Mouse (Mus musculus) hindbrain, embryonic 11.5 days (tissue): ENCODE data around the gene C8g. TPM values are rescaled to one million over a fixed set of nuclear protein-coding genes. Genes with fewer than 3 reads are reported as not detected.

Experiments
- ATAC-seq: fragments of 200-750 bp; cut with Nextera tagmentation; 2 replicates; pipeline ENCODE4 v1.8.0; 2017; ENCODE audit warnings: mild to moderate bottlenecking, moderate TSS enrichment, moderate library complexity; ENCODE audit not compliant: low FRiP score
- DNase-seq: peaks from one replicate; pipeline ENCODE4 v3.0.0-alpha.2; 2015; ENCODE audit warnings: low spot score
- H3K27ac ChIP-seq: fragments of 300-500 bp; sonication (generic); 2 replicates; pipeline ENCODE4 v1.5.1; 2014; ENCODE audit warnings: mild to moderate bottlenecking, low read depth, low read length
- H3K27me3 ChIP-seq: fragments of 300-500 bp; sonication (generic); 2 replicates; pipeline ENCODE4 v1.6.1; 2014; ENCODE audit warnings: mild to moderate bottlenecking, low read length, moderate library complexity, mixed read lengths; ENCODE audit not compliant: control insufficient read depth, insufficient read depth
- H3K36me3 ChIP-seq: fragments of 300-500 bp; sonication (generic); 2 replicates; pipeline ENCODE4 v1.6.1; 2014; ENCODE audit warnings: mild to moderate bottlenecking, low read length, moderate library complexity, mixed read lengths; ENCODE audit not compliant: control insufficient read depth, insufficient read depth
- H3K4me1 ChIP-seq: fragments of 300-500 bp; sonication (generic); replicated peaks from 2 replicates; pipeline ENCODE4 v1.6.1; 2014; ENCODE audit warnings: low read length, mixed read lengths; ENCODE audit not compliant: control insufficient read depth, insufficient read depth
- H3K4me2 ChIP-seq: fragments of 300-500 bp; sonication (generic); replicated peaks from 2 replicates; pipeline ENCODE4 v1.6.1; 2014; ENCODE audit warnings: mild to moderate bottlenecking, low read depth, low read length
- H3K4me3 ChIP-seq: fragments of 300-500 bp; sonication (generic); 2 replicates; pipeline ENCODE4 v1.5.1; 2014; ENCODE audit warnings: low read depth, low read length
- H3K9ac ChIP-seq: fragments of 300-500 bp; sonication (generic); 2 replicates; pipeline ENCODE4 v1.6.1; 2014; ENCODE audit warnings: low read depth, low read length
- H3K9me3 ChIP-seq: fragments of 300-500 bp; sonication (generic); 2 replicates; pipeline ENCODE4 v1.6.1; 2016; ENCODE audit warnings: low read length; ENCODE audit not compliant: control insufficient read depth
- WGBS: fragments of 180-500 bp; shearing (Covaris S2); extraction: QIAGEN DNeasy Blood & Tissue Kit; methylation state at CpG from one replicate; pipeline ENCODE4 v1.1.7; 2014; 5-methylcytosine and 5-hydroxymethylcytosine counted together
- polyA plus RNA-seq: library from polyadenylated mRNA; unstranded; fragments of >200 nt; fragmentation: Nextera tagmentation; extraction: Ambion mirVana; gene quantifications from 2 replicates; pipeline ENCODE4 v1.2.1, GENCODE M21; 2014

Gene C8g
- polyA plus RNA-seq, 1 experiment from 2014 or later, result 6.1 TPM

- ATAC-seq (no peak), DNase-seq (no peak)
- Histone ChIP-seq H3K9ac (no peak overlapping the region), H3K4me3 (no peak overlapping the region), H3K4me2 (no peak overlapping the region), H3K36me3 (no peaks in the 10 kb centered on the region), H3K27me3 (no peaks in the 10 kb centered on the region), H3K27ac (no peak overlapping the region), H3K9me3 (no peaks in the 10 kb centered on the region), H3K4me1 (no peaks in the 10 kb centered on the region)
- 82% methylated on average over 5 of the region's 5 CpGs for WGBS
Measured at GRCm38 (mm10) chr2:25492988-25493387, 8.5 kb downstream of the C8g start.

GRCm38 (mm10) chr2:25488671-25489068 lies 12.8 kb downstream of the C8g start:
- Histone ChIP-seq H3K9me3 (no peaks in the 10 kb centered on the region), H3K36me3 (no peaks in the 10 kb centered on the region), H3K27ac (no peak overlapping the region), H3K4me1 (no peaks in the 10 kb centered on the region), H3K27me3 (no peaks in the 10 kb centered on the region), H3K9ac (no peak overlapping the region), H3K4me2 (no peak overlapping the region), H3K4me3 (no peak overlapping the region)
- WGBS, result 81% methylated on average over 7 of the region's 7 CpGs
- DNase-seq (no peak), ATAC-seq (no peak)

GRCm38 (mm10) chr2:25487965-25488670 lies 13.4 kb downstream of the C8g start:
- H3K4me1 ChIP-seq, result no peaks in the 10 kb centered on the region
- H3K27me3 ChIP-seq, result no peaks in the 10 kb centered on the region
- no peak overlapping the region for H3K4me3 ChIP-seq
- H3K9ac ChIP-seq, result no peak overlapping the region
- no peak for DNase-seq
- H3K27ac ChIP-seq, result no peak overlapping the region
- no peak for ATAC-seq
- no peak overlapping the region for H3K4me2 ChIP-seq
- no peaks in the 10 kb centered on the region for H3K36me3 ChIP-seq
- H3K9me3 ChIP-seq, result no peaks in the 10 kb centered on the region
- WGBS, result 77% methylated on average over 6 of the region's 6 CpGs

GRCm38 (mm10) chr2:25484901-25485647 lies 16.4 kb downstream of the C8g start:
- no peaks in the 10 kb centered on the region for H3K27me3 ChIP-seq
- WGBS, result 78% methylated on average over 11 of the region's 11 CpGs
- no peaks in the 10 kb centered on the region for H3K36me3 ChIP-seq
- no peaks in the 10 kb centered on the region for H3K4me1 ChIP-seq
- H3K9me3 ChIP-seq, result no peaks in the 10 kb centered on the region
- no peak overlapping the region for H3K27ac ChIP-seq
- H3K9ac ChIP-seq, result no peak overlapping the region
- ATAC-seq, result no peak
- no peak overlapping the region for H3K4me3 ChIP-seq
- H3K4me2 ChIP-seq, result no peak overlapping the region
- no peak for DNase-seq

GRCm38 (mm10) chr2:25482969-25483368 lies 18.6 kb downstream of the C8g start:
- ATAC-seq, result no peak
- peak; percentile 47 for DNase-seq
- Histone ChIP-seq H3K9me3 (no peaks in the 10 kb centered on the region), H3K27ac (no peak overlapping the region), H3K36me3 (no peaks in the 10 kb centered on the region), H3K4me3 (no peak overlapping the region), H3K4me1 (no peaks in the 10 kb centered on the region), H3K9ac (no peak overlapping the region), H3K27me3 (no peaks in the 10 kb centered on the region), H3K4me2 (no peak overlapping the region)
- 25% methylated on average over 7 of the region's 7 CpGs for WGBS

- no peak overlapping the region for H3K4me2 ChIP-seq
- H3K4me1 ChIP-seq, result no peaks in the 10 kb centered on the region
- DNase-seq, result no peak
- H3K36me3 ChIP-seq, result no peaks in the 10 kb centered on the region
- no peak overlapping the region for H3K27ac ChIP-seq
- 100% methylated on average over 1 of the region's 1 CpGs for WGBS
- no peak overlapping the region for H3K4me3 ChIP-seq
- no peak overlapping the region for H3K9ac ChIP-seq
- no peaks in the 10 kb centered on the region for H3K9me3 ChIP-seq
- no peaks in the 10 kb centered on the region for H3K27me3 ChIP-seq
- no peak for ATAC-seq
Measured at GRCm38 (mm10) chr2:25480541-25480940, 21.0 kb downstream of the C8g start.

GRCm38 (mm10) chr2:25479551-25480311 lies 21.8 kb downstream of the C8g start:
- H3K9me3 ChIP-seq, result no peaks in the 10 kb centered on the region
- WGBS, result 77% methylated on average over 10 of the region's 10 CpGs
- H3K27ac ChIP-seq, result no peak overlapping the region
- DNase-seq, result no peak
- no peaks in the 10 kb centered on the region for H3K36me3 ChIP-seq
- no peak overlapping the region for H3K9ac ChIP-seq
- H3K27me3 ChIP-seq, result no peaks in the 10 kb centered on the region
- no peaks in the 10 kb centered on the region for H3K4me1 ChIP-seq
- H3K4me3 ChIP-seq, result no peak overlapping the region
- H3K4me2 ChIP-seq, result no peak overlapping the region
- no peak for ATAC-seq

- no peak overlapping the region for H3K27ac ChIP-seq
- ATAC-seq, result no peak
Measured at GRCm38 (mm10) chr2:25477967-25478675, 23.4 kb downstream of the C8g start.

More at GRCm38 (mm10) chr2:25477967-25478675, 23.4 kb downstream of the C8g start:
- 90% methylated on average over 3 of the region's 3 CpGs for WGBS
- no peak overlapping the region for H3K9ac ChIP-seq
- no peak for DNase-seq
- H3K9me3 ChIP-seq, result no peaks in the 10 kb centered on the region
- no peak overlapping the region for H3K4me2 ChIP-seq
- no peaks in the 10 kb centered on the region for H3K36me3 ChIP-seq
- H3K4me3 ChIP-seq, result no peak overlapping the region
- H3K4me1 ChIP-seq, result no peaks in the 10 kb centered on the region
- no peaks in the 10 kb centered on the region for H3K27me3 ChIP-seq
